Mouse (Mus musculus): ENCODE measurements at regions not wholly inside any gene's neighbourhood (a gene's known extent, or its start where the extent isn't known, plus 50 kb on each side); places are given as distances from the start of the nearest gene placed in this dataset.

GRCm38 (mm10) chr15:31673038-31673437 is 71.4 kb downstream of the Fam173b start:
- intact Hi-C loops (cut with DNase I) = no loop called here

- intact Hi-C loops (cut with DNase I) = no loop called here
Observed at GRCm38 (mm10) chr15:31676771-31677191, 75.1 kb downstream of the Fam173b start.

- intact Hi-C loops (cut with DNase I) = no loop called here
Observed at GRCm38 (mm10) chr15:31693109-31693508, 91.5 kb downstream of the Fam173b start.

GRCm38 (mm10) chr15:31694877-31695671 is 93.4 kb downstream of the Fam173b start:
- intact Hi-C loops (cut with DNase I) = no loop called here

GRCm38 (mm10) chr15:31703400-31703799 is 101.7 kb downstream of the Fam173b start:
- intact Hi-C loops (cut with DNase I) = no loop called here

- intact Hi-C loops (cut with DNase I) = no loop called here
Observed at GRCm38 (mm10) chr15:31707416-31707815, 105.8 kb downstream of the Fam173b start.

GRCm38 (mm10) chr15:31721019-31721418 is 119.4 kb downstream of the Fam173b start:
- intact Hi-C loops (cut with DNase I) = no loop called here

- intact Hi-C loops (cut with DNase I) = no loop called here
Observed at GRCm38 (mm10) chr15:31722429-31722828, 120.8 kb downstream of the Fam173b start.

- intact Hi-C loops (cut with DNase I) = no loop called here
Observed at GRCm38 (mm10) chr15:31724252-31724651, 122.6 kb downstream of the Fam173b start.

GRCm38 (mm10) chr15:31729133-31729532 is 127.5 kb downstream of the Fam173b start:
- intact Hi-C loops (cut with DNase I) = no loop called here

- intact Hi-C loops (cut with DNase I) = no loop called here
Observed at GRCm38 (mm10) chr15:31741686-31742085, 140.0 kb downstream of the Fam173b start.

- intact Hi-C loops (cut with DNase I) = no loop called here
Observed at GRCm38 (mm10) chr15:31744570-31744969, 142.9 kb downstream of the Fam173b start.

- intact Hi-C loops (cut with DNase I) = no loop called here
Observed at GRCm38 (mm10) chr15:31752632-31753031, 151.0 kb downstream of the Fam173b start.

GRCm38 (mm10) chr15:31753578-31754281 is 152.1 kb downstream of the Fam173b start:
- intact Hi-C loops (cut with DNase I) = no loop called here

GRCm38 (mm10) chr15:31768959-31769844 is 167.6 kb downstream of the Fam173b start:
- intact Hi-C loops (cut with DNase I) = no loop called here

GRCm38 (mm10) chr15:31783081-31783480 is 181.4 kb downstream of the Fam173b start:
- intact Hi-C loops (cut with DNase I) = no loop called here

GRCm38 (mm10) chr15:31785022-31785421 is 183.4 kb downstream of the Fam173b start:
- intact Hi-C loops (cut with DNase I) = no loop called here

- intact Hi-C loops (cut with DNase I) = no loop called here
Observed at GRCm38 (mm10) chr15:31798863-31799262, 197.2 kb downstream of the Fam173b start.

- intact Hi-C loops (cut with DNase I) = no loop called here
Observed at GRCm38 (mm10) chr15:31805522-31805921, 203.9 kb downstream of the Fam173b start.

GRCm38 (mm10) chr15:31815551-31815950 is 213.9 kb downstream of the Fam173b start:
- intact Hi-C loops (cut with DNase I) = no loop called here

GRCm38 (mm10) chr15:31819219-31819618 is 217.6 kb downstream of the Fam173b start:
- intact Hi-C loops (cut with DNase I) = no loop called here

- intact Hi-C loops (cut with DNase I) = no loop called here
Observed at GRCm38 (mm10) chr15:31827219-31827618, 225.6 kb downstream of the Fam173b start.
